Mouse (Mus musculus) megakaryocyte progenitor cell, adult 5-6 weeks (primary cell): ENCODE measurements around the gene Mtmr1. TPM values are rescaled to one million over a fixed set of nuclear protein-coding genes. Genes with fewer than 3 reads are reported as not detected.

ENCODE experiments used
- ATAC-seq: replicated peaks from 2 replicates; pipeline ENCODE4 v1.8.0; 2016; ENCODE audit warnings: mild to moderate bottlenecking, moderate TSS enrichment, inconsistent platforms; ENCODE audit not compliant: poor library complexity
- total RNA-seq, 2 experiments: library from RNA; stranded (forward) in 1 of 2; stranded (reverse) in 1 of 2; fragments of 157-497, 149-512 nt in 1 of 2; fragments of 200-1000 nt in 1 of 2; gene quantifications; 2 replicates each; pipeline versions ENCODE4 v1.2.3 to v1.2.4; 2015 to 2017

Mtmr1 gene
- total RNA-seq, 2 experiments from 2014 or later: 33.0 to 40.1 TPM

DNA sequence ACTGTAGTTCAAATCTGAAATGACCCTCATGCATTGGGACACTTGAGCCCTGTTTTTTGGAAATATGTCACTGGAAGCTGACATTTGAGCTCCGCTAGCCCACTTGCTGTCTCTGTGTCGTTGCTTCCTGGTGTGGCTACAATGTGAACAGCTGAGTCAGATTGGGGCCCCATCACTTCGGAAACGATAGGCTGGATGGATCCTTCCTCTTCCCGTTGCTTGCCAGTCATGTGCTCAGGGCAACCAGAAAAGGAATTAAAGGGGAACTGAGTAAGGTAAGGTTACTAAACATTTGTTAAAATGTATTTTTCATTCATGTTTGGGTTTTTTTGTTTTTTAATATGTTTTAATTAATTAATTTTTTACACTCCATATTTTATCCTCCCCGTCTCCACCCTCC lies 74.9 kb downstream of the Mtmr1 start:
- no peak for ATAC-seq

DNA sequence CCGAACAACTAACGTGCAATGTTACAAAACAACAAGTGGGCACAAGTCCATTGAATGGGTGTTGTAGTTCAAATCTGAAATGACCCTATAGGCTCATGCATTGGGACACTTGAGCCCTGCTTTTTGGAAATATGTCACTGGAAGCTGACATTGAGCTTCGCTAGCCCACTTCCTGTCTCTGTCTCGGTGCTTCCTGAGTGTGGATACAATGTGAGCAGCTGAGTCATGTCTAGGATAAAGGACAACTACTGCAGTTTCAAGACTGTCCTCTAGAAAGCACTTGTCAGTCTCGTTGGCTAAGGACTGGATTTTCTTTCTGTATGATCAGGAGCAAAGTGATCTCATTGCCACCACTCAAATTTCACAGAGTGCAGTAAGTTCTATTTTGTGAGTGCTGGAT lies 78.4 kb downstream of the Mtmr1 start:
- ATAC-seq: 0 out of 2 replicates have a peak, but pooled peaks have one; percentile 37

DNA sequence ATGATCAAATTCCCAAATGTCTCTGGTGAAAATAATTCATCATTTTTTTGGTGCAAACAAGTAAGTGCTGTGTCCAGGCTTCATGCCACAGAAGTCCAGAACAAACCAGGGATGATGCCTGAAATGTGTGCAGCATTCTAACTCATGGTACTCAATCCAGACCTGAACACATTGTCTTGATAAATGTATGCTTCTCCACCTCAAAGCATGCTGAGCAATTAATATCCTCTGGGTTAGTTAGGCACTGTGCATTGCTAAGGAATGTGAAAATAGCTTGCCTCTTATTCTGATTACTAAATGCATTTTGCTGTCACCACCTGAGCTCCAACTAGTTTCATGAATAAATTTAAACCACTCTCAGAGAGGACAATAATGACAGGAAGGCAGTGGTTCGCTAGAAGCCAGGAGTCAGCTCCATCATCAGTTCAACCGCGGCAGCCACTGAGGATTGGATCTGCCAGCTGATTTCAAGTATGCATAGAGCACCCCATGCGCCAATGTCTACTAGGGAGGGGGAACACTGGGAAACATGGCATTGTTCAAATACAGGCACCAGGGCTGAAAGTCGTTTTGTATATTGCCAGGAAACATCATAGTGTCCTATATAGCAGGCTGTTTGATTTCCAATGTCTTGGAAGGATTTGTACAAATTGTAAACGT lies 91.6 kb downstream of the Mtmr1 start:
- no peak for ATAC-seq

DNA sequence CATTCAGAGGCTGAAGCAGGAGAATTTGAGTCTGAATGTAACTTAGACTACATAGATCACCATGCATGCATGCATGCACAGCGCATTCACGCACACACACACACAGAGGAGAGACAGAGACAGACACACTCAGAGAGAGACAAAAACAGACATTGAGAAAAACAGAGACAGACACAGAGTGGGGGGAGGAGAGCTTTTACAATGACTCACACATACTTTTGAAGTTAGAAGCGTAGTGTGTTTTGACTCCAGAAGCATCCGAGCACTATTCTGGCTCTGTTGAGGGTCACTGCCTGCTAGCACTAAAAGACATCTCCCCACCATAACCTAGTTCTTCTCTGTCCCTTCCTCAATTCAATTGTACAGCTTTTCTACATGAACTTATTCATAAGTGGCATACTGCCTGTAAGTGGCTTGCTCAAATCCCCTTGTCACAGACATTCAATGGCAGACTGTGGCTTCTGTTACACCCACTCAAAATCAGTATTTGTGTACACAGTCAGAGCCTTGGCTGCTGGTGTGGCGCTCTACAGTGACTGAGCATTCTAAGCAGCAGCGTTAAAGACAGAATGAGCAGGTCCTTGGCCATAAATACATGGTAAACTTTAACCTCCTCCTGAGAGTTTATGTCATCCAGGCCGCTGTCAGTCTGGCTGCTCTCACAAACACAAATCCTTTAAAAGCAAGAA lies 99.7 kb downstream of the Mtmr1 start:
- ATAC-seq: no peak

DNA sequence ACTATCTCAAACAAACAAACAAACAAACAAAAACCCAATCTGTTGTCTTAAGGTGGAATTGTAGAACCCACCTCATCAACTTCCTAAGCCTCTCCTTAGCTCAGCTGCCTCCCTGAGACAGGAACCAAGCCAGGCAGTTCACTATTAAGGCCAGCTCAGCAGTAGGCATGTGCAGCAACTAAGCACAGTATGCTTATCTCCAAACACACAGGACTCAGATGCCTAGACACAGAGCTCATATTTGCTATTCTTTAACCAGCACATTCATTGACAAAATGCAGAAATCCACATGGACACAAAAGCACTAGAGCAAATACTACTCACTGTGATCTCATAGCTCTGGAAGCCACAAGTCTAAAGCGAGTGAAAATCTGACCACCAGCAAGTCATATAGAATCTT lies 100.9 kb downstream of the Mtmr1 start:
- peak; percentile 59 for ATAC-seq

DNA sequence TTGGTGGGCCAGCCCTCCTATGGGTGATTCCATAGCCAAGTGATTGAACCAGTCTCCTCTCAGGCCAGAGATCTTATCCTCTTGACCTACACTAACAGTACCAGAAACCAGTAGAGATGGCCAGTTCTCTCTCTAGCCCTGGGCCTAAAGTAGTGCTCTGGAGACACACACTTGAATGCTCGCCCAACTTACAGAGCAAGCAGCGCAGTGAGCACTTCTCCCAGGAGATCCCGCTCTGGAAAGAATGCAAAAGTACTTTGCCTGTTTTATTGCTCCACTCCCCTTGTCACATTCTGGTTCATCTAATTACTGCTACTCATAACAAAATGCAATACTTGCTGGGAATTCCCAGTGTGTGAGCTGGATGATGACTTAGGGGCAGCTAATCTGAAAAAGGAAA lies 102.9 kb downstream of the Mtmr1 start:
- no peak for ATAC-seq

Other genes with a start within 250 kb of the Mtmr1 start
- gene Mtm1, start 154.0 kb upstream of the Mtmr1 start, total RNA-seq (2015): 27.0 and 31.6 TPM in 2 replicates
- 32.1 and 38.2 TPM in 2 replicates for gene Mtm1, start 154.0 kb upstream of the Mtmr1 start, total RNA-seq (2017)
- 3.9 and 5.6 TPM in 2 replicates for gene Cd99l2, start 128.1 kb downstream of the Mtmr1 start, total RNA-seq (2015)
- 4.1 and 9.5 TPM in 2 replicates for gene Cd99l2, start 128.1 kb downstream of the Mtmr1 start, total RNA-seq (2017)
- 92.2 and 113 TPM in 2 replicates for gene Hmgb3, start 191.2 kb downstream of the Mtmr1 start, total RNA-seq (2015)
- gene Hmgb3, start 191.2 kb downstream of the Mtmr1 start, total RNA-seq (2017): 137 and 192 TPM in 2 replicates